Mouse (Mus musculus) ES-E14 (cell line): Measurements from ENCODE around the gene Mypn.

Experiments
- CHD2 ChIP-seq: IDR thresholded peaks from 2 replicates; pipeline ENCODE4 v1.6.1; 2014; ENCODE audit warnings: mild to moderate bottlenecking, low read depth, low read length, inconsistent platforms
- HCFC1 ChIP-seq: IDR thresholded peaks from 2 replicates; pipeline ENCODE4 v1.6.1; 2012; ENCODE audit warnings: low read length, inconsistent platforms, borderline replicate concordance; ENCODE audit not compliant: insufficient read depth
- MAFK ChIP-seq: IDR thresholded peaks from 2 replicates; pipeline ENCODE4 v1.6.1; 2014; ENCODE audit warnings: mild to moderate bottlenecking, low read depth, low read length, inconsistent platforms; ENCODE audit not compliant: insufficient read depth
- ZC3H11A ChIP-seq: IDR thresholded peaks from 2 replicates; pipeline ENCODE4 v1.6.1; 2012; ENCODE audit warnings: low read depth, mild to moderate bottlenecking, inconsistent platforms, low read length, borderline replicate concordance
- ZNF384 ChIP-seq: IDR thresholded peaks from 2 replicates; pipeline ENCODE4 v1.6.1; 2012; ENCODE audit warnings: low read depth, low read length, inconsistent platforms

DNA sequence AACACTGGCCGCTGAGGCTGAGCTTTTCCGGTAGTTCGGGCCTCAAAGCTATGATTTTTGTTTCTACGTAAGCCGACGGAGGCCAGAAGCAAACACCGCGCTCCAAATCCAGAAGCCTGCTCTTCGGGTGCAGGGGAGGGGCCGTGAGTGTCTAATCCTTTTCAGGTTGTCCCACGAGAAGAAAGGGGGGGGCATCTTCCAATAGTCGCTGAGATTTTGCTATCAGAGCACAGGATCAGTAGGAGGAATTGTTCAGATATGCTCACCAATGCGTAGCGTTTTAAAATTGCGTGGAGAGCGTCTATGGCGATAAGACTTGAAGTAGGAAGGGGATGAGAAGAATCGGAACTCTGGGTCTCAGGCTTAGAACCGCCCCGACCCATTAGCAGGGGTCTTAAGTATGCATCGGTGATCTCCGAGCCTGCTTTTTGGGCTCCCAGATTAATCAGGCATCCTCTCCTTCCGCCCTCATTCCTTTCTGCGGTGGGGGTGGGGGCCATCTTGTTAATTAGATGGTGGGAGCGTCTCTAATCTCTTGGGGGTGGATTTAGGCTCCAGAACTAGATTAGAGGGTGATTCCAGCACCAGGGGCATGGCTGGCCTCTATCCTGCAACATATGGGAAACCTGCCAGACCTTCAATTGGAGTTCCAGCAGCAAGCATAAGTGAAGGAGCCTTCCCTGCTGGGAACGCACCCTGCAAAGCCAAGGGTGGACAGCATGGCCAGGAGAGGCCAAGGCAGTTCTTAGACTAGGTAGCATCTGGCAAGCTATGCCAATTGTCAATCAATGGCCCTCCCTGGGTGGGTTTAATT is 113.8 kb downstream of the Mypn start:
- TF ChIP-seq HCFC1 (no peak), MAFK (no peak), ZC3H11A (no peak), ZNF384 (no peak), CHD2 (no peak)
